Mouse (Mus musculus): ENCODE measurements around the gene Ets1. TPM values are rescaled to one million over a fixed set of nuclear protein-coding genes. Genes with fewer than 3 reads are reported as not detected.

The Ets1 gene
- polyA plus RNA-seq, 1 experiment from 2014 or later = 21.7 TPM

- ATAC-seq (ENCODE audit: low FRiP score) (no peak), DNase-seq (ENCODE audit: low spot score, missing footprints) (no peak)
- 82% methylated on average over 7 of the region's 7 CpGs for WGBS
- Histone ChIP-seq H3K9me3 (ENCODE audit: control insufficient read depth, low read length) (no peaks in the 10 kb centered on the region), H3K27me3 (ENCODE audit: control insufficient read depth, insufficient read depth, low read length) (no peaks in the 10 kb centered on the region), H3K36me3 (ENCODE audit: control insufficient read depth, insufficient read depth, low read length) (no peaks in the 10 kb centered on the region), H3K27ac (ENCODE audit: low read depth, low read length) (no peak overlapping the region), H3K4me1 (ENCODE audit: control insufficient read depth, insufficient read depth, low read length) (no peaks in the 10 kb centered on the region), H3K4me2 (no peak overlapping the region), H3K9ac (ENCODE audit: low read length) (no peak overlapping the region), H3K4me3 (ENCODE audit: low read depth, low read length) (no peak overlapping the region)
These were observed 88.3 kb downstream of the Ets1 start for GRCm38 (mm10) chr9:32724131-32724825.

- H3K4me2 ChIP-seq = no peak overlapping the region
- no peaks in the 10 kb centered on the region for H3K36me3 ChIP-seq (ENCODE audit: control insufficient read depth, insufficient read depth, low read length)
- DNase-seq (ENCODE audit: low spot score, missing footprints) = no peak
- 91% methylated on average over 4 of the region's 4 CpGs for WGBS
- no peaks in the 10 kb centered on the region for H3K9me3 ChIP-seq (ENCODE audit: control insufficient read depth, low read length)
- no peaks in the 10 kb centered on the region for H3K4me1 ChIP-seq (ENCODE audit: control insufficient read depth, insufficient read depth, low read length)
- H3K27ac ChIP-seq (ENCODE audit: low read depth, low read length) = no peak overlapping the region
- H3K4me3 ChIP-seq (ENCODE audit: low read depth, low read length) = no peak overlapping the region
- no peak for ATAC-seq (ENCODE audit: low FRiP score)
- H3K27me3 ChIP-seq (ENCODE audit: control insufficient read depth, insufficient read depth, low read length) = no peaks in the 10 kb centered on the region
- no peak overlapping the region for H3K9ac ChIP-seq (ENCODE audit: low read length)
These were observed 89.9 kb downstream of the Ets1 start for GRCm38 (mm10) chr9:32725902-32726301.

- H3K27ac ChIP-seq (ENCODE audit: low read depth, low read length) = no peak overlapping the region
- WGBS = 74% methylated on average over 4 of the region's 4 CpGs
- H3K4me3 ChIP-seq (ENCODE audit: low read depth, low read length) = no peak overlapping the region
- no peaks in the 10 kb centered on the region for H3K27me3 ChIP-seq (ENCODE audit: control insufficient read depth, insufficient read depth, low read length)
- no peak overlapping the region for H3K4me2 ChIP-seq
- H3K9me3 ChIP-seq (ENCODE audit: control insufficient read depth, low read length) = no peaks in the 10 kb centered on the region
- DNase-seq (ENCODE audit: low spot score, missing footprints) = no peak
- H3K4me1 ChIP-seq (ENCODE audit: control insufficient read depth, insufficient read depth, low read length) = no peaks in the 10 kb centered on the region
- no peak overlapping the region for H3K9ac ChIP-seq (ENCODE audit: low read length)
- no peak for ATAC-seq (ENCODE audit: low FRiP score)
- no peaks in the 10 kb centered on the region for H3K36me3 ChIP-seq (ENCODE audit: control insufficient read depth, insufficient read depth, low read length)
These were observed 90.6 kb downstream of the Ets1 start for GRCm38 (mm10) chr9:32726595-32726994.

- Histone ChIP-seq H3K4me1 (ENCODE audit: control insufficient read depth, insufficient read depth, low read length) (no peaks in the 10 kb centered on the region), H3K36me3 (ENCODE audit: control insufficient read depth, insufficient read depth, low read length) (no peaks in the 10 kb centered on the region), H3K4me3 (ENCODE audit: low read depth, low read length) (no peak overlapping the region), H3K27me3 (ENCODE audit: control insufficient read depth, insufficient read depth, low read length) (no peaks in the 10 kb centered on the region), H3K9me3 (ENCODE audit: control insufficient read depth, low read length) (no peaks in the 10 kb centered on the region), H3K9ac (ENCODE audit: low read length) (no peak overlapping the region), H3K27ac (ENCODE audit: low read depth, low read length) (no peak overlapping the region), H3K4me2 (no peak overlapping the region)
- ATAC-seq (ENCODE audit: low FRiP score) (no peak), DNase-seq (ENCODE audit: low spot score, missing footprints) (no peak)
- WGBS = 90% methylated on average over 2 of the region's 2 CpGs
These were observed 91.0 kb downstream of the Ets1 start for GRCm38 (mm10) chr9:32727058-32727457.

- Histone ChIP-seq H3K9me3 (ENCODE audit: control insufficient read depth, low read length) (no peaks in the 10 kb centered on the region), H3K4me3 (ENCODE audit: low read depth, low read length) (no peak overlapping the region), H3K27me3 (ENCODE audit: control insufficient read depth, insufficient read depth, low read length) (no peaks in the 10 kb centered on the region), H3K36me3 (ENCODE audit: control insufficient read depth, insufficient read depth, low read length) (no peaks in the 10 kb centered on the region), H3K27ac (ENCODE audit: low read depth, low read length) (no peak overlapping the region), H3K4me2 (no peak overlapping the region), H3K9ac (ENCODE audit: low read length) (no peak overlapping the region), H3K4me1 (ENCODE audit: control insufficient read depth, insufficient read depth, low read length) (no peaks in the 10 kb centered on the region)
- ATAC-seq (ENCODE audit: low FRiP score) (no peak), DNase-seq (ENCODE audit: low spot score, missing footprints) (no peak)
- 83% methylated on average over 7 of the region's 7 CpGs for WGBS
These were observed 92.3 kb downstream of the Ets1 start for GRCm38 (mm10) chr9:32728306-32728705.

GRCm38 (mm10) chr9:32728806-32729205 lies 92.8 kb downstream of the Ets1 start:
- ATAC-seq (ENCODE audit: low FRiP score) (no peak), DNase-seq (ENCODE audit: low spot score, missing footprints) (no peak)
- Histone ChIP-seq H3K27me3 (ENCODE audit: control insufficient read depth, insufficient read depth, low read length) (no peaks in the 10 kb centered on the region), H3K4me1 (ENCODE audit: control insufficient read depth, insufficient read depth, low read length) (no peaks in the 10 kb centered on the region), H3K9me3 (ENCODE audit: control insufficient read depth, low read length) (no peaks in the 10 kb centered on the region), H3K27ac (ENCODE audit: low read depth, low read length) (no peak overlapping the region), H3K36me3 (ENCODE audit: control insufficient read depth, insufficient read depth, low read length) (no peaks in the 10 kb centered on the region), H3K9ac (ENCODE audit: low read length) (no peak overlapping the region), H3K4me3 (ENCODE audit: low read depth, low read length) (no peak overlapping the region), H3K4me2 (no peak overlapping the region)
- WGBS = 81% methylated on average over 4 of the region's 4 CpGs

GRCm38 (mm10) chr9:32729207-32729606 lies 93.2 kb downstream of the Ets1 start:
- no peak overlapping the region for H3K4me3 ChIP-seq (ENCODE audit: low read depth, low read length)
- 86% methylated on average over 4 of the region's 4 CpGs for WGBS
- DNase-seq (ENCODE audit: low spot score, missing footprints) (no peak), ATAC-seq (ENCODE audit: low FRiP score) (no peak)
- no peaks in the 10 kb centered on the region for H3K9me3 ChIP-seq (ENCODE audit: control insufficient read depth, low read length)
- H3K27me3 ChIP-seq (ENCODE audit: control insufficient read depth, insufficient read depth, low read length) = no peaks in the 10 kb centered on the region
- H3K27ac ChIP-seq (ENCODE audit: low read depth, low read length) = no peak overlapping the region
- no peak overlapping the region for H3K4me2 ChIP-seq
- no peak overlapping the region for H3K9ac ChIP-seq (ENCODE audit: low read length)
- no peaks in the 10 kb centered on the region for H3K36me3 ChIP-seq (ENCODE audit: control insufficient read depth, insufficient read depth, low read length)
- H3K4me1 ChIP-seq (ENCODE audit: control insufficient read depth, insufficient read depth, low read length) = no peaks in the 10 kb centered on the region

- Histone ChIP-seq H3K4me2 (no peak overlapping the region), H3K4me1 (ENCODE audit: control insufficient read depth, insufficient read depth, low read length) (no peaks in the 10 kb centered on the region), H3K27me3 (ENCODE audit: control insufficient read depth, insufficient read depth, low read length) (no peaks in the 10 kb centered on the region), H3K36me3 (ENCODE audit: control insufficient read depth, insufficient read depth, low read length) (no peaks in the 10 kb centered on the region), H3K27ac (ENCODE audit: low read depth, low read length) (no peak overlapping the region), H3K4me3 (ENCODE audit: low read depth, low read length) (no peak overlapping the region), H3K9me3 (ENCODE audit: control insufficient read depth, low read length) (no peaks in the 10 kb centered on the region), H3K9ac (ENCODE audit: low read length) (no peak overlapping the region)
- WGBS = 85% methylated on average over 9 of the region's 9 CpGs
- no peak for DNase-seq (ENCODE audit: low spot score, missing footprints)
- no peak for ATAC-seq (ENCODE audit: low FRiP score)
These were observed 94.1 kb downstream of the Ets1 start for GRCm38 (mm10) chr9:32730001-32730655.

GRCm38 (mm10) chr9:32730656-32731590 lies 94.9 kb downstream of the Ets1 start:
- Histone ChIP-seq H3K4me2 (no peak overlapping the region), H3K27me3 (ENCODE audit: control insufficient read depth, insufficient read depth, low read length) (no peaks in the 10 kb centered on the region), H3K9me3 (ENCODE audit: control insufficient read depth, low read length) (no peaks in the 10 kb centered on the region), H3K4me3 (ENCODE audit: low read depth, low read length) (no peak overlapping the region), H3K36me3 (ENCODE audit: control insufficient read depth, insufficient read depth, low read length) (no peaks in the 10 kb centered on the region), H3K4me1 (ENCODE audit: control insufficient read depth, insufficient read depth, low read length) (no peaks in the 10 kb centered on the region), H3K27ac (ENCODE audit: low read depth, low read length) (no peak overlapping the region), H3K9ac (ENCODE audit: low read length) (no peak overlapping the region)
- no peak for ATAC-seq (ENCODE audit: low FRiP score)
- 80% methylated on average over 13 of the region's 13 CpGs for whole genome bisulfite sequencing
- no peak for DNase-seq (ENCODE audit: low spot score, missing footprints)

Data from midbrain, embryonic 11.5 days (tissue).